Mouse (Mus musculus): ENCODE results near the gene Angel2.
A peak's percentile ranks its signal among the peaks of the same experiment; 100 is the strongest.

The Angel2 gene

GRCm38 (mm10) chr1:190980470-190980869 is 55.6 kb downstream of the Angel2 start:
- no peak for DNase-seq

DNA sequence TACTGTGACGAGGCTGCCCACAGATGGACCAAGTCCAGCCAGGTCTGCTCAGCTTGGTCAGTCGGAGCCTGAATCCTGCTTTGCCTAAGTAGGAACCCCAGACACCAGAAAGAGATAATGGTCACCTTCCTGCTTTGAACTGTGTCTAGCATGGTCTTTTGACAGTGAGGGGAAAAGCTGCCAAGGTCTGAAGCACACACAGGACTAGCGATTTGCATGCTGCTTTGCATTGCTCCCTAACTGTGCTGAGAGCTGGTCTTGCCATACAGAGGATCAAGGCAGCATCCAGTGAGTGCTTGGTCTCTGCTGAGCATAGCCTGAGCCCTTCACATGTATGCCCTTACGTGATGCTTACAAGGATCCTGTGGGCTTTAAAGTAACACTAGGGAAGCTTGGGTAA is 56.5 kb downstream of the Angel2 start:
- no peak for DNase-seq

DNA sequence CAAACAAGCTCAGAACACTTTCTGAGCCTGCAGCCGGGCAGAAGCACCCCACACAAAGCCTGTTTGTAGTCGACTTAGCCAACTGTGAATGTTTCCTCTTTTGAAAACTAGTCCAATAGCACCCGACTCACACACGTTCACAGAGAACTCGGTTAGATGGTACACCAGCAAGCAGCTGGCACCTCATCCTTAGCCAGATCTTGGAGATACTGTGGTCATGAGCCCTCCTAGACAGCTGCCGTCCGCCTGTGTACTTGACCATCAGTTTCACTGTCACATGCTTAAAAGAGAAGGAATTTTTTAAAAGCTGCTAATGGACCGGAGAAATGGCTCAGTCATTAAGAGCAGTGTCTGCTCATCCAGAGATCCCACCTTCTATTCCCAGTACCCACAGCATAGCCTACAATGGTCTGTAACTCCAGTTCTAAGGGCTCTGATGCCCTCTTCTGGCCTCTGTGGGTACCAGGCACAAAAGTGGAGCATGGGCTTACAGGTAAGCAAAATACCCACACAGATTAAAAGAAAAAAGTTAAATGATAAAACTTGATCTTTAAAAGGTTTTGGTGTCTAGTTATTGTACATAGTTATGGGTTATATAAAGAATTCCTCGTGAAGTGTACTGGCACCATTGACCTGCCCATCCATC is 64.6 kb downstream of the Angel2 start:
- no peak for DNase-seq

DNA sequence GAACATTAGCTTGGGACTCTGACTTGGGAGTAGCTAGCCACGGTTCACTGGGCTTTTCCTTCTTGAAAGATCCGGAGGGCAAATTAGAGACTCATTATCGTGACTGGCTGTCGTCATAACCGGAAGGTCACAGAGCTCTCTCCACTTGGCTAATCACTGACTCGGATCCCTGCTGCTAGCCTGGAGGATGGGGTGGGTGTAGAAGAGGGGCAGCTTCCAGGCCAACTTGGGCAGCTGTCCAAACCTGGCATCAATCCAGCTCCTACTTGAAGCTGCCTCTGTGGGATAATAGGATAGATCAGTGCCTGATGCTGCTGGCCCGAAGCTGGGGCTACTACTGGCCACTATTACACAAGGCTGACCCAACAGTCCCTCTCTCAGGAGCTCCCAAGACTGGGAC is 70.6 kb downstream of the Angel2 start:
- DNase-seq, result peak; percentile 84

- no peak for DNase-seq
Measured at GRCm38 (mm10) chr1:190996346-190996877, 71.5 kb downstream of the Angel2 start.
